Mouse (Mus musculus) ovary, adult 18-20 months (tissue): Measurements from ENCODE around the gene Siglec1.
"Not testable (repeated sequence)": the region's sequence is repeated elsewhere in the genome, so short reads cannot be mapped to it uniquely, and the experiment has no call there.

Experiments
- DNase-seq: peaks from one replicate; pipeline ENCODE4 v3.0.0; 2022; ENCODE audit warnings: low spot score, mixed read lengths

The Siglec1 gene

GRCm38 (mm10) chr2:131086667-131087390, at the start of gene Siglec1:
Siglec1 (minus strand) TSS chr2:131086765.
- no peak for DNase-seq

DNA sequence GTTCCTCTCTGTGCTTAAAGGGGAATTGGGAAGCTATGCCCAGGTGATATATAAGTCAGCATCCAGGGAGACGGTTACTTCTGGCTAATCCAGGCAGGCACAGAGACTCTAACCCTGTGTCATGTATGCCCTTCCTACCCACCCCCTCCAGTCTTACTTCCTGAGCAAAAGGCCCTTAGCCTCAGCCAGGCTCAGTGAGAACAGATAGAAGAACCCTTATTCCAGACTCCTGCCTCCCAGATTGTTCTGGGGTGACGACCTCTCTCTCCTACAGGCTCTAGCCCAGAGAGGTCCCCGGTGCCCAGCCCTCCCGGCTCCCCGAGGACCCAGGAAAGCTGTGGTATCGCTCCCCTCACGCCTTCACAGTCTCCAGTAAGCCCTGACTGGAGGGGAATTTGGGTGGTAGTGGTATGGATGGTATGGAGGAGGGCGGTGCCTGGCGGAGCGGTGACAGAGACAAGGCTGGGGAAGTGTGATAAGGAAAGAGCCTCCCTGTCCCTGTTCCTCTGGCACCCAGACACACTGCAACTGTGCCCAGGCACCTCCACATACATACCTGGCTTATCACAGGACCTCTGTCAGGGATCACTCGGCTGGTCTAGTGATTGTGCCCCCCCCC, 49.1 kb upstream of the Siglec1 start:
- no peak for DNase-seq

- DNase-seq, result no peak
These were observed 48.3 kb upstream of the Siglec1 start for GRCm38 (mm10) chr2:131134826-131135400.

DNA sequence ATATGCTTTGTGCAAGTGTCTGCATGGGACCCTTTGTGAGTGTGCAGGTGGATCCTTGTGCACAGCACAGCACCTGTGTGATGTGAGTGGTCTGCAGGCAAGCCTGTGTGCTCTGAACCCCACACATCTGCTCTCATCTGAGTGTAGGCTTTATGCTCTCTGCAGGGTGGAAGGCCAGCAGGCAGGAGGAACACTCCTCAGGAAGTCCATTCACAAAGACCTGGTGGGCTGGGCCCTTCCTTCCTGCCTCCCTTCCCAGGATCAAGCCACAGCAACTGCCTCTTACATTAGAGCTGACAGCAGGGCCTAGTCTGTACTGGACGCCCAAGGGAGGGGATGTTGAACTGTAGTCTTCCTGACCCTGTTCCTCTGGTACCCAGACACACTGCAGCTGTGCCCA, 47.8 kb upstream of the Siglec1 start:
- DNase-seq, result no peak

GRCm38 (mm10) chr2:131132930-131133547, 46.5 kb upstream of the Siglec1 start, which contains the start of gene Gm11037:
Gm11037 (plus strand) TSS chr2:131133497.
- DNase-seq, result no peak

DNA sequence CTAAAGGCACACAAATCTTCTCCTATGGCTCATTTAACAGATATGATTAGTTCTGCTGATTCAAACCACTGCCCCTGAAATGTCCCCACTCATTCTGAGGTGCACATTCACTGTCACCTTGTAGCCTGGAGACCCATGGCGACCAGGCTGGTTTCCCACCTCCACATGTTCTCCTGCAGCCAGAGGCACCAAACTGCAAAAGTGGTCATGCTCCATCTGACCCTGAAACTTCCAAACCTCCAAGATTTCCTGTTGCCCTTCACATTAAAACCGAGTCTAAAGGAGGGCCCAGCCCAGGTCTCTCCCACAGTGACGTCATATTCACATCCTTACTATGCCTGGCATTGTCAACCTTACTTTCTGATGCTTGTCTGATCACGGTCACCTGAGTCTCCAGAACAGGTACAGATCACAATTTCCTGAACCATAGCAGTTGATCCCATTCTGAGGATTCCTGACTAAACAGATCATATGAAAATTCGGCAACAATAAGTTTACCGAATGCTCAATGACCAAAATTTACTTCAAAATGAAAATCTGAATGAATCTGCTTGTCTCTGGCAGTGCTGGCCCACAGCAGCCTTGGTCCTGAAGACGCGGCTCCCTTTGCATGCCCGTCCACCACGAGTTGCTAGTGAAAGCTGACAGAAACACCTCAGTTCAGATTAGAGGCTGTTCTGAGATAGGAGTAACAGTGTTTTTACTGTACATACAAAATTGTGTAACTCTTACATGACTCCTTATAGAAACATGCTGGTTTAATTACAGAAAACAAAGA, 45.7 kb upstream of the Siglec1 start:
- no peak for DNase-seq

DNA sequence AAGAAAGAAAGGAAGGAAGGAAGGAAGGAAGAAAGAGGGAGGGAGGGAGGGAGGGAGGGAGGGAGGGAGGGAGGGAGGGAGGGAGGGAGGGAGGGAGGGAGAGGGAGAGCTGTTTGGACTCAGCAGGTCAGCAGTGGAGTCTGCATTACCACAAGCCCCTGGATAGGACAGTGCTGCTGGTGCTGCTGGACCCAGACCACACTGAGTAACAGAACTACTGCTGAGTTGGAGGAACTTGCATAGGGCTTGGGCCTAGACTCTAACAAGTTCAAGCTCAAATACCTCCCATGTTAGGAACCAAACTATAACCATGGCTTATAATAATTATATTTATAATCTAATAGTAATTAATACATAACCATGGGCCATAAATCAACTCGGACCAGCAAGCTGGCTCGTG, 44.3 kb upstream of the Siglec1 start:
- no peak for DNase-seq

- no peak for DNase-seq
These were observed 43.3 kb upstream of the Siglec1 start for GRCm38 (mm10) chr2:131129836-131130235.

- DNase-seq, result no peak
These were observed 42.1 kb upstream of the Siglec1 start for GRCm38 (mm10) chr2:131128636-131129157.

DNA sequence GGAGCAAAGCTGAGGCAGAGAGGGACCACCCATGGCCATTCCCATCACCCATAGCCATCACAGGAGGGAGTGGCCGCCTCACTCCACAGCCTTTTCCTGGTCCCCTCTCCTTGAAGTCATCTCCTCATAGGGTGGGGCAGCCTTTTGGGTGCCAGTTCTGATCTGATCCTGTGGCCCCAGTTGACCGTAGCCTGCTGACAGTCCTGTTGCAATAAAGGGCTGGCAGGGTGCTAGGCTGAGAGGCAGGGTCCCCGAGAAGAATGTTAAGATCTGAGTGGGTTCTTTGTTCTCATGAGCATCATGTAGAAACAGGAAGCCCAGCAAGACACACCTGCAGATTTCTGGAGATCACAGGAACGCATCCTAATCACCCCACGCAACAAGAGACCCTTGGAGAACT, 41.6 kb upstream of the Siglec1 start:
- DNase-seq, result no peak

DNA sequence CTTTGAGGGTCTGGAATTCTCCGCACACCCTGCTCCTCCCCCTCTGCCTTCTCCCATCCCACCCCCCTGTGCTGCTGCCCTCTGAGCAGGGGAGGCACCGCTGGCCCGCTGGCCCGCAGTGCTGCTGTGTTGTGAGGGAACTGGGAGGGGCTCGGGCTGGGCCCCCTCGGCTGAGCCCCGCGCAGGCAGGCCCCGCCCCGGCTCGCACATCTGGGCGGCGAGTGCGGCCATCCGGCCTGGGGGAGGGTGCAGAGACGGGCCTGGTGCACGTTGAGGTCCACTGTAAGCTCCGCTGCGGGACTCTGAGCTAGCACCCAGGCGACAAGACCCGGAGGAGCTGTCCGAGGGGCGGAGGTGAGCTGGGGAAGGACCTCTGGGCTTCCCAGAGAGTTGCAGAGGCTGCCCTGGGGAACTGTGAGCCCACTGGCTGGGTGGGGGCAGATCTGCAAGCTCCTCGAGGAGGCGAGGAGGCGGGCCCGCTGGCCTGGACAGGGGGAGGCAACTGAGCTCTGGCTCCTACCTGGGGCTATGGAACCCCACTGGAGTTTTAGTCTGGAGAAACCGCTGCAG, 40.7 kb upstream of the Siglec1 start, which contains the start of gene Hspa12b:
TSS of gene Hspa12b (plus strand) at position 120 of the 570 bp plus-strand sequence.
- DNase-seq, result no peak

- DNase-seq, result no peak
These were observed 39.6 kb upstream of the Siglec1 start for GRCm38 (mm10) chr2:131125964-131126815.

GRCm38 (mm10) chr2:131125157-131125963, 38.8 kb upstream of the Siglec1 start:
- DNase-seq, result no peak

- no peak for DNase-seq
These were observed 37.6 kb upstream of the Siglec1 start for GRCm38 (mm10) chr2:131124166-131124565.

DNA sequence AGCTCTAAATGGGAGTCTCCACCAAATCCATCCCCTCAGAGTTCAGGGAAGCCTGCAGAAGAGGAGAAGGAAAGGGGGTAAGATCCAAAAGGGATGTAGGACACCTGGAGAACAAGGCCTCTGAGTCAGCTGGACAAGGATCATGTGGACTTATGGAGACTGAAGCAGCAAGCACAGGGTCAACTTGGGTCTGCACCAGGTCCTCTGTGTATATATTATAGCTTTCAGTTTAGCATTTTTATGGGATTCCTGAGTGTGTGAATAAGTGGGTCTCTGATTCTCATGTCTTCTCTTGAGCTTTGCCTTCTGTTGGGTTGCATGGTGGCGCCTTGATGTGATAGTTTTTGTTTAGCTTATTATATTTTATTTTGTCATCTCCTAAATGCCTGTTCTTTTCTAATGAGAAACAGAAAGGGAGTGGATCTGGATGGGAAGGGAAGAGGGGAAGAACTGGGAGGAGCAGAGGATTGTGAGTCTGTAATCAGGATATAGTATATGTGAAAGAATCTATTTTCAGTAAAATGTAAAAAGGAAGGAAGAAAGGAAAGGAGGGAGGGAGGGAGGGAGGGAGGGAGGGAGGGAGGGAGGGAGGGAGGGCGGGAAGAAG, 32.5 kb upstream of the Siglec1 start:
- no peak for DNase-seq

DNA sequence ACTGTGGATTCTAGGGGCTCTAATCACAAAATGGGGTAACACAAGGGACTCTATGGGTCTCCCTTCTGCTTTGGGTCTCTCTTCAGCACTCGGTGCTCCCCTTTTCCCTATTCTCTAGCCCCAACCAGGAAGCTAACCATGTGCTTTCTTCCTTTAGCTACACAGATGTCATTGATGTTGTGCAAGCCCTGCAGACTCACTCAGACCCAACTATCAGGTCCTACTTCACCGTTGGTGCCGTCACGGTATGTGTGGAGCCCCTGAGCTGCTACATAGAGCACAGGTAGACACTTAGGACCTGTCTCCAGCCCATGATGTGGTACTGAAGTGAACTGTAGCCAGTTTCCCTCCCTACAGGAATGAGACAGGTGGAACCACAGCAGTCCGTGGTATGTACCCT, 19.4 kb upstream of the Siglec1 start:
- no peak for DNase-seq

DNA sequence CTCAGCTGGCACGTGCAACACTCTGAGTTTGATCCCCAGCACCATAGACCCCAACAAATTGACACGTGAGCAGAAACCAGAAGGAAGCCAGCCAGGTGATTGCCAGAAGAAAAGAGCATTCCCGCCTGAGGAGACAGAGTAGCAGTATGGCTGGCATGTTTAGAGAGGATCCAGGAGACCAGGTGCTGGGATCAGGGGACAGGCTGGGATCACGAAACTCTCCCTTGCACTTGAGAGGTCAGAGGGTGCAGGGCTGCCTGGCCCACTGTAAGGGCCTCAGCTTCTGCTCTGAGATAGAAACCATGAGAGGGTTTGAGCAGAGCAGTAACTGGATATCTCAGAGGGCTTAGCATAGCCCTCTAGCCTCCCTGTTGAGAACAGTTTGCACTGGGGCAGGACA, 18.5 kb upstream of the Siglec1 start:
- not testable (repeated sequence) for DNase-seq

DNA sequence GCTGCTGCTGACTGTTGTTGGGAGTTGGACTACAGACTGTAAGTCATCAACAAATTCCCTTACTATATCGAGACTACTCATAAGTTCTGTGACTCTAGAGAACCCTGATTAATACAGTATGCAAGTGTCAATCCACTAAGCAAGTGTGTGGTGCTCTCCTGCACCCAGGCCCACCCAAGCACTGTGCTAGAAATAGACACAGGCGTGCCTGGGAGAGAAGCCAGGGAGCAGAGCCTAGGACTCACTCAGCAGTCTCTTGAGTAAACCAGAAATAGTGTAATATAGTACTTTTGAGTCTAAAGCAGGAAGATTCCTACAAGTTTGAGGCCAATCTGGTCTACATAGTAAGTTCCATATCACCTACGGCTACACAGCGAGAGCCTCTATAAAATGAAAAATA, 17.5 kb upstream of the Siglec1 start:
- no peak for DNase-seq

DNA sequence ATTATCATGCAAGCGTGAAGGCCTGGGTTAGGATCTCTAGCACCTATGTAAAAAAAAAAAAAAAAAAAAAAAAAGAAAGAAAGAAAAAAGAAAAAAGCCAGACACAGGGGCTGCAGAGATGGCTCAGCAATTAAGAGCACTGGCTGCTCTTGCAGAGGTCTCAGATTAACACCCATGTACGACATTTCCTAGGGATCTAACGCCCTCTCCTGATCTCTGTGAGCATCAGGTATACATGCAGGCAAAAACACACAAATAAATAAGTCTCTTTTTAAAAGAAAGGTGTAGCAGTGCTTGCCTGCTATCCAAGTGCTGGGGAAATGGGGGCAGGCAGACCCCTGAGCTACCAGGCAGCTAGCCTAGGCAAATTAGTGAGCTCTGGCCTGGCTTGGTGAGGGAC, 15.0 kb upstream of the Siglec1 start:
- no peak for DNase-seq
